Mouse (Mus musculus) CH12.LX (cell line): Measurements from ENCODE around the gene Ppp1r27. TPM values are rescaled to one million over a fixed set of nuclear protein-coding genes. Genes with fewer than 3 reads are reported as not detected.

Source experiments
- DNase-seq: peaks from one replicate; pipeline ENCODE4 v3.0.0-alpha.2; 2013; ENCODE audit errors: extremely low read depth
- H3K27ac ChIP-seq: 2 replicates; pipeline ENCODE4 v1.5.1; 2012; ENCODE audit warnings: low read depth, mild to moderate bottlenecking, control low read depth, moderate library complexity; ENCODE audit not compliant: insufficient read depth
- H3K27me3 ChIP-seq: replicated peaks from 2 replicates; pipeline ENCODE3; 2012; ENCODE audit warnings: inconsistent platforms
- H3K36me3 ChIP-seq, 2 experiments: replicated peaks in 1 of 2; 2 replicates each; pipeline versions ENCODE3 to v1.6.1; 2012; ENCODE audit warnings: inconsistent platforms in 1 of 2, low read length in 1 of 2, mild to moderate bottlenecking in 1 of 2, mixed read lengths in 1 of 2, moderate library complexity in 1 of 2; ENCODE audit not compliant: control insufficient read depth in 1 of 2, insufficient read depth in 1 of 2
- H3K4me1 ChIP-seq, 2 experiments: 2 replicates each; pipeline ENCODE4 v1.6.1; 2012; ENCODE audit warnings: inconsistent platforms in 1 of 2, moderate library complexity in 1 of 2; ENCODE audit not compliant: insufficient read depth in 2 of 2, control insufficient read depth in 1 of 2
- H3K4me2 ChIP-seq: 2 replicates; pipeline ENCODE4 v1.6.1; 2012; ENCODE audit warnings: low read depth, mild to moderate bottlenecking, control low read depth; ENCODE audit not compliant: poor library complexity, insufficient read depth, severe bottlenecking
- H3K4me3 ChIP-seq, 3 experiments: fragments of 150-350 bp in 1 of 3; sonication (generic) in 1 of 3; replicated peaks in 1 of 3; 2 replicates each; pipeline versions ENCODE3 to v1.5.1; 2011 to 2012; ENCODE audit warnings: low read depth in 2 of 3, low read length in 2 of 3, mild to moderate bottlenecking in 2 of 3, moderate library complexity in 2 of 3, control low read depth in 1 of 3, improper control_type of control experiment in 1 of 3, inconsistent platforms in 1 of 3, mixed read lengths in 1 of 3; ENCODE audit not compliant: poor library complexity in 1 of 3
- H3K79me2 ChIP-seq: replicated peaks from 2 replicates; pipeline ENCODE4 v1.6.1; 2012; ENCODE audit warnings: mild to moderate bottlenecking, moderate library complexity; ENCODE audit not compliant: control insufficient read depth, poor library complexity, insufficient read depth, severe bottlenecking; ENCODE audit errors: extremely low read depth
- H3K9ac ChIP-seq: 2 replicates; pipeline ENCODE4 v1.6.1; 2012; ENCODE audit warnings: low read depth, mild to moderate bottlenecking, control low read depth, moderate library complexity; ENCODE audit not compliant: insufficient read depth
- H3K9me3 ChIP-seq: replicated peaks from 2 replicates; pipeline ENCODE3; 2012; ENCODE audit warnings: low read length, inconsistent platforms, mixed read lengths
- BHLHE40 ChIP-seq: IDR thresholded peaks from 2 replicates; pipeline ENCODE4 v1.6.1; 2011; ENCODE audit warnings: mild to moderate bottlenecking, low read depth, low read length, improper control_type of control experiment
- CHD1 ChIP-seq: IDR thresholded peaks from 2 replicates; pipeline ENCODE4 v1.6.1; 2012; ENCODE audit warnings: low read depth, low read length, improper control_type of control experiment, inconsistent platforms
- CHD2 ChIP-seq: IDR thresholded peaks from 2 replicates; pipeline ENCODE4 v1.6.1; 2011; ENCODE audit warnings: low read length, improper control_type of control experiment
- ELF1 ChIP-seq: IDR thresholded peaks from 2 replicates; pipeline ENCODE4 v1.6.1; 2014; ENCODE audit warnings: low read depth, mild to moderate bottlenecking, inconsistent platforms, low read length, improper control_type of control experiment
- GABPA ChIP-seq: IDR thresholded peaks from 2 replicates; pipeline ENCODE4 v1.6.1; 2012; ENCODE audit warnings: low read depth, low read length, improper control_type of control experiment, inconsistent platforms; ENCODE audit not compliant: insufficient replicate concordance
- HCFC1 ChIP-seq: IDR thresholded peaks from 2 replicates; pipeline ENCODE4 v1.6.1; 2012; ENCODE audit warnings: low read depth, mild to moderate bottlenecking, inconsistent platforms, low read length, improper control_type of control experiment
- IRF4 ChIP-seq: IDR thresholded peaks from 2 replicates; pipeline ENCODE4 v1.6.1; 2014; ENCODE audit warnings: low read depth, mild to moderate bottlenecking, inconsistent platforms, low read length, improper control_type of control experiment
- JUND ChIP-seq: conservative IDR thresholded peaks from 2 replicates; pipeline ENCODE4 v1.6.1; 2011; ENCODE audit warnings: low read depth, low read length, improper control_type of control experiment
- MAX ChIP-seq: IDR thresholded peaks from 2 replicates; pipeline ENCODE4 v1.6.1; 2011; ENCODE audit warnings: low read length, improper control_type of control experiment
- MAZ ChIP-seq: IDR thresholded peaks from 2 replicates; pipeline ENCODE4 v1.6.1; 2012; ENCODE audit warnings: low read depth, mild to moderate bottlenecking, inconsistent platforms, low read length, improper control_type of control experiment, moderate library complexity
- MYC ChIP-seq: IDR thresholded peaks from 2 replicates; pipeline ENCODE4 v1.6.1; 2011; ENCODE audit warnings: low read depth, mild to moderate bottlenecking, improper control_type of control experiment, low read length
- NRF1 ChIP-seq: IDR thresholded peaks from 2 replicates; pipeline ENCODE4 v1.6.1; 2014; ENCODE audit warnings: low read depth, mild to moderate bottlenecking, inconsistent platforms, low read length, improper control_type of control experiment, moderate library complexity
- PAX5 ChIP-seq: IDR thresholded peaks from 2 replicates; pipeline ENCODE4 v1.6.1; 2012; ENCODE audit warnings: low read length, inconsistent platforms, mixed read lengths
- POLR2A ChIP-seq: IDR thresholded peaks from 2 replicates; pipeline ENCODE4 v1.6.1; 2011; ENCODE audit warnings: low read depth, mild to moderate bottlenecking, improper control_type of control experiment, low read length
- RAD21 ChIP-seq: IDR thresholded peaks from 2 replicates; pipeline ENCODE4 v1.6.1; 2011; ENCODE audit warnings: low read depth, mild to moderate bottlenecking, low read length, improper control_type of control experiment, moderate library complexity
- RCOR1 ChIP-seq: conservative IDR thresholded peaks from 2 replicates; pipeline ENCODE4 v1.6.1; 2012; ENCODE audit warnings: low read depth, mild to moderate bottlenecking, inconsistent platforms, low read length, improper control_type of control experiment
- SIN3A ChIP-seq: IDR thresholded peaks from 2 replicates; pipeline ENCODE4 v1.6.1; 2012; ENCODE audit warnings: low read length, improper control_type of control experiment, inconsistent platforms
- SMC3 ChIP-seq: IDR thresholded peaks from 2 replicates; pipeline ENCODE4 v1.6.1; 2011; ENCODE audit warnings: low read depth, low read length, improper control_type of control experiment
- UBTF ChIP-seq: IDR thresholded peaks from 2 replicates; pipeline ENCODE4 v1.6.1; 2012; ENCODE audit warnings: low read depth, mild to moderate bottlenecking, inconsistent platforms, low read length, improper control_type of control experiment, moderate library complexity
- ZC3H11A ChIP-seq: IDR thresholded peaks from 2 replicates; pipeline ENCODE4 v1.6.1; 2012; ENCODE audit warnings: low read depth, mild to moderate bottlenecking, inconsistent platforms, low read length, improper control_type of control experiment
- dilution Hi-C: fragments of 300-500 bp; cut with MboI; formaldehyde crosslinking; loops from 2 replicates; pipeline ENCODE4 v1.14.3; 2020; ENCODE audit warnings: low sequenced_read_pairs; ENCODE audit not compliant: extremely low pct_unique_long_range_greater_than_20kb, extremely low pct_ligation_motif_present
- in situ Hi-C: fragments of 300-500 bp; cut with MboI; formaldehyde crosslinking; loops from 3 replicates; pipeline ENCODE4 v1.14.3; 2019; ENCODE audit warnings: low sequenced_read_pairs, low pct_ligation_motif_present, low pct_unique_long_range_greater_than_20kb, mixed read lengths
- polyA plus RNA-seq: library from polyadenylated mRNA; unstranded; fragments of >175 nt; gene quantifications from 2 replicates; pipeline ENCODE4 v1.2.1, GENCODE M21; 2012; ENCODE audit warnings: low read depth; ENCODE audit not compliant: insufficient read length
- total RNA-seq, 2 experiments: library from RNA; depleted of rRNA; stranded (reverse); fragments of 300-350 nt in 1 of 2; fragments of >200 nt in 1 of 2; gene quantifications; 2 replicates each; pipeline ENCODE4 v1.2.3; 2012 to 2014

Ppp1r27 gene
- total and polyA plus RNA-seq, 3 experiments, result not detected

- H3K4me3 ChIP-seq, result peak overlapping the region in 1 of 3 experiments; percentile 1
- DNase-seq, result no peak
- peaks cover 5 to 15% of the 10 kb centered on the region in 2 experiments for H3K4me1 ChIP-seq
- in situ Hi-C loops, result no loop called here
- peak overlapping the region; percentile 78 for H3K4me2 ChIP-seq
- no peaks in the 10 kb centered on the region for H3K9me3 ChIP-seq
- no peak overlapping the region for H3K27ac ChIP-seq
- H3K27me3 ChIP-seq, result peaks cover 2% of the 10 kb centered on the region
- peak overlapping the region; percentile 59; the same call in 1 of the 2 replicates for H3K9ac ChIP-seq
- TF ChIP-seq ELF1 (no peak), IRF4 (0 out of 2 replicates have a peak, but pooled peaks have one; percentile 10)
- no peaks in the 10 kb centered on the region for H3K79me2 ChIP-seq
- dilution Hi-C loops, result no loop called here
- H3K36me3 ChIP-seq, result no peaks in the 10 kb centered on the region
Measured at GRCm38 (mm10) chr11:120509940-120510339, 41.0 kb downstream of the Ppp1r27 start.

GRCm38 (mm10) chr11:120508290-120508870 is 42.6 kb downstream of the Ppp1r27 start:
- H3K9me3 ChIP-seq, result no peaks in the 10 kb centered on the region
- in situ Hi-C loops, result no loop called here
- H3K27ac ChIP-seq, result no peak overlapping the region
- TF ChIP-seq SMC3, result no peak
- peak; percentile 25; the same call in 1 of the 2 replicates for TF ChIP-seq BHLHE40
- DNase-seq, result no peak
- no peaks in the 10 kb centered on the region for H3K79me2 ChIP-seq
- no peaks in the 10 kb centered on the region for H3K36me3 ChIP-seq
- H3K9ac ChIP-seq, result no peak overlapping the region
- H3K27me3 ChIP-seq, result peaks cover 2% of the 10 kb centered on the region
- peaks cover 5 to 15% of the 10 kb centered on the region in 2 experiments for H3K4me1 ChIP-seq
- dilution Hi-C loops, result no loop called here
- H3K4me3 ChIP-seq, result no peak overlapping the region
- H3K4me2 ChIP-seq, result no peak overlapping the region

GRCm38 (mm10) chr11:120507611-120508289 is 43.2 kb downstream of the Ppp1r27 start:
- in situ Hi-C loops, result no loop called here
- dilution Hi-C loops, result no loop called here
- peaks cover 5 to 15% of the 10 kb centered on the region in 2 experiments for H3K4me1 ChIP-seq
- H3K79me2 ChIP-seq, result no peaks in the 10 kb centered on the region
- H3K4me2 ChIP-seq, result no peak overlapping the region
- no peak for TF ChIP-seq JUND
- no peak for TF ChIP-seq MAZ
- TF ChIP-seq HCFC1, result no peak
- TF ChIP-seq ELF1, result no peak
- no peak for TF ChIP-seq MYC
- TF ChIP-seq POLR2A, result no peak
- TF ChIP-seq RAD21, result no peak
- no peak for TF ChIP-seq RCOR1
- TF ChIP-seq MAX, result no peak
- TF ChIP-seq PAX5, result no peak
- TF ChIP-seq CHD2, result no peak
- no peak for TF ChIP-seq SMC3
- no peak for TF ChIP-seq GABPA
- TF ChIP-seq NRF1, result no peak
- TF ChIP-seq SIN3A, result no peak
- TF ChIP-seq CHD1, result no peak
- no peak for TF ChIP-seq ZC3H11A
- TF ChIP-seq UBTF, result no peak
- no peak for TF ChIP-seq BHLHE40
- H3K27me3 ChIP-seq, result peaks cover 2% of the 10 kb centered on the region
- H3K9ac ChIP-seq, result no peak overlapping the region
- H3K27ac ChIP-seq, result no peak overlapping the region
- no peak overlapping the region for H3K4me3 ChIP-seq
- H3K9me3 ChIP-seq, result no peaks in the 10 kb centered on the region
- DNase-seq, result no peak
- no peaks in the 10 kb centered on the region for H3K36me3 ChIP-seq
